Mouse (Mus musculus) Patski (cell line): ENCODE data around the gene Acat3. TPM values are rescaled to one million over a fixed set of nuclear protein-coding genes. Genes with fewer than 3 reads are reported as not detected.
"Not testable (repeated sequence)": the region's sequence is repeated elsewhere in the genome, so short reads cannot be mapped to it uniquely, and the experiment has no call there.

ENCODE experiments used
- ATAC-seq: fragments of 100-300 bp; one replicate; pipeline ENCODE4 v1.8.0; 2021
- CTCF ChIA-PET: fragments of 350-600 bp; sonication (Branson Sonifier 250); formaldehyde crosslinking; loops from one replicate; lab custom pipeline; 2022; ENCODE audit warnings: inconsistent platforms; lab: Charles Lee
- POLR2A ChIA-PET: fragments of 350-600 bp; sonication (Branson Sonifier 250); formaldehyde crosslinking; loops from one replicate; lab custom pipeline; 2022; ENCODE audit warnings: antibody characterized with exemption, inconsistent platforms; lab: Charles Lee
- DNase-seq: peaks from one replicate; pipeline ENCODE4 v3.0.0-alpha.2; 2011; ENCODE audit warnings: low read depth, low spot score
- H3K27me3 ChIP-seq: fragments of 371-371 bp; one replicate; pipeline ENCODE4 v1.5.1; 2021
- CTCF ChIP-seq: fragments of 100-300 bp; IDR thresholded peaks from one replicate; pipeline ENCODE4 v1.5.1; 2021
- in situ Hi-C: fragments of 300-500 bp; cut with MboI; formaldehyde crosslinking; loops from 3 replicates; pipeline ENCODE4 v1.11.1; 2018; ENCODE audit warnings: low pct_unique_long_range_greater_than_20kb, mixed read lengths
- polyA plus RNA-seq: library from polyadenylated mRNA; unstranded; gene quantifications from one replicate; pipeline ENCODE4 v1.2.3, GENCODE M21; 2021

Gene Acat3
- polyA plus RNA-seq, 1 experiment from 2014 or later, result 4.4 TPM

DNA sequence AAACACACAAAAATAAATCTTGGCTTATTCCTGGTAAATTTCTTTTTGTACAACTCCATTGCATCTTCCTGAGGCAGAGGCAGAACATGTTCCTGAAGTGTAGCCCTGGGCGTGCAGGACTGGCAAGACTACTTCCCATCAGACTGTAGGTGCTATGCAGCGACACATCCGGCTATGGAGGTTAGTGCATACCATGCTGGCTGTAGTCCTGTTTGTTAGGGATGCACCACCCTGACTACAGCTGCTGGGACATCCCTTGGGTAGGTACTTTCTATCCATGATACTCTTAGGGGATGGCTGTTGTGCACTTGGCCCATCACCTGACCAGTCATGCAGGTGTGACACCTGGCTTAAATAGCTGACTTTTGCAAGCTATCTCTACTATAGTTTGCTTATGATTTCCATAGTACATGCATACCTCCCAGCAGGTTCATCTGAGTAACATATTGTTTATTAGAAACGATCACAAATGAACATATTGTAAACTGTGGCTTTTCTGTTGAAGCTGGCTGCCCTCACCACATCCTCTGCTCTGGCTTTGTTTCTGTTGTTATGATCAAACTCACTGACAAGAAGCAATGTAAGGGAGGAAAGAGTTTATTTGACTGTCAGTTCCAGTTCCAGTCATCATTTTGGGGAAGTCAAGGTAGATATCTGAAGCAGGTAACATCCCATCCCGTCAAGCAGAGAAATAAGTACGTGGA is 2.2 kb upstream of the Acat3 start:
- in situ Hi-C loops, result no loop called here
- ATAC-seq (no peak), DNase-seq (no peak)
- CTCF ChIA-PET, result no interaction called here
- H3K27me3 ChIP-seq, result no peaks in the 10 kb centered on the region
- no peak for TF ChIP-seq CTCF
- POLR2A ChIA-PET, result no interaction called here

- CTCF ChIA-PET, result interaction anchor here (1.2 kb wide), 1 partner anchor 10 kb away, joined by 5 read pairs; no protein-coding TSS in a partner anchor
- no peaks in the 10 kb centered on the region for H3K27me3 ChIP-seq
- ATAC-seq (no peak), DNase-seq (no peak)
- in situ Hi-C loops, result no loop called here
- TF ChIP-seq CTCF, result no peak
- POLR2A ChIA-PET, result interaction anchor here (0.6 to 0.9 kb wide), 2 partner anchors 16 to 35 kb away, joined by 3 to 4 read pairs; no protein-coding TSS in a partner anchor
Measured at GRCm38 (mm10) chr17:12941543-12942260, 1.3 kb upstream of the Acat3 start.

DNA sequence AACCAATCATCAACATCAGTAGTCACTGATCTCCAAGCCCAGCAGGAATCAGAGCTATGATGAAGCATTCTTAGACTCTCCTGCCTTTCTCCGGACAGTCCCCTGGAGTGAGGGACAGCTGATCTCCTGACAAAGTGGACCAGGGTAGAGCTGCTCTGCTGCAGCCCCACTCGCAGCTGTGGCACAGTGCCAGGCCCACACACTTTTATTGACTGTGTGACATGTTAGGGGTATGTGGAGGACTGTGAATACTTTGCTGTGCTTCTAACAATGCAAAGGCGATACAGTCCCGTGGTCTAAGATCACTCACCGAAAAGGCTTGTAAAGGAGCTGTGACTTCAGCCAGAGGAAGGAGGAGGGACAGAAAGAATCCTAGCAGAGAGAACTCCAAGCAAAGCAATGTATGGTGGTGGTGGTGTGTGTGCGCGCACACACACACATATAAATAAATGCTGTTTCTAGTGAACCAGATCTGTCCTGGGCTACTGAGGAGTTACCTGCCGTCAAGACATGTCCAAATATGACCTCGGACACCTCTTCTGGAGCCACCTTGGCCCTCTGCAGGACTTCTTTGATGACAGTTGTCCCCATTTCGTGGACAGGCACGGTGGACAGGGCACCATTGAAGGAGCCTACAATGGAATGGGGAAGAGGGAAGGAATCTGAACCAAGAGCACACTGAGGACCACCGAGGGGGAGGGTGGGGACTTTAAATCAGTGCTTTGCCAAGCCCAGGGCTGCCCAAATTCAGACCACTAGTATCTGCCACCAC is 837 bp downstream of the Acat3 start:
- H3K27me3 ChIP-seq, DNase-seq, in situ Hi-C loops, POLR2A ChIA-PET: not testable (repeated sequence)
- CTCF ChIA-PET, result interaction anchor here (0.9 kb wide), 1 partner anchor 10 kb away, joined by 3 read pairs; no protein-coding TSS in a partner anchor
- ATAC-seq, result peak; percentile 32

GRCm38 (mm10) chr17:12938077-12938476 is 2.3 kb downstream of the Acat3 start:
- no peak for TF ChIP-seq CTCF
- ChIA-PET POLR2A (interaction anchor here (1.0 kb wide), 1 partner anchor 12 kb away, joined by 3 read pairs; no protein-coding TSS in a partner anchor), CTCF (interaction anchor here (1.0 to 1.3 kb wide), 2 partner anchors 13 to 18 kb away, joined by 3 to 5 read pairs; no protein-coding TSS in a partner anchor)
- H3K27me3 ChIP-seq, result no peaks in the 10 kb centered on the region
- no peak for ATAC-seq
- no peak for DNase-seq
- in situ Hi-C loops, result no loop called here

DNA sequence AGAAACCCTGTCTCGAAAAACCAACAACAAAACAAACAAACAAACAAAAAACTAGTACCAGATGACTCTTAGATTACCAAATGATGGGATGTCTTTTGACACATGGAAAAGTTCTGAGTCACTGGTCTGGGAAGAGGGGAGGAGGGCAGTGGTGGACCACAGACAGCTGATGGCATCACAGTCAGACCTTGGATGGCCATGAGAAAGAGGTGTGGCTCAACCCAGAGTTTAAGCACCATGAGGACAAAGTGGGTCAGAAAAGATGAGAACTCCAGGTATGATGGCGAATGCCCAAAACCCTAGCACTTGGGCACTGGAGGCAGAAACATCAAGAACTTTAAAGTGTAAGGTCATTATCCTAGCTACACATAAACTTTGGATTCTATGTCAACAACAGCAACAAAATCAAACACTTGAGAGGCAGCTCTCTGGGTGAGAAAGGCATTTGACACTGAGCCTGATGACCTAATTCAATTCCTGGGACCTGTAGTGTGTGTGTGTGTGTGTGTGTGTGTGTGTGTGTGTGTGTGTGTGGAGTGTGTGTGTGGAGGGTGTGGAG is 2.9 kb downstream of the Acat3 start:
- POLR2A ChIA-PET, result interaction anchor here (1.0 kb wide), 1 partner anchor 12 kb away, joined by 3 read pairs; no protein-coding TSS in a partner anchor

GRCm38 (mm10) chr17:12935719-12936118 is 4.7 kb downstream of the Acat3 start:
- TF ChIP-seq CTCF, result no peak
- CTCF ChIA-PET, result interaction anchor here (1.3 to 1.9 kb wide), 2 partner anchors 9 to 55 kb away, joined by 4 to 7 read pairs; no protein-coding TSS in a partner anchor
- in situ Hi-C loops, result no loop called here
- POLR2A ChIA-PET, result interaction anchor here (1.2 kb wide), 1 partner anchor 10 kb away, joined by 4 read pairs; no protein-coding TSS in a partner anchor
- no peak for DNase-seq
- no peaks in the 10 kb centered on the region for H3K27me3 ChIP-seq
- ATAC-seq, result no peak

More for the DNA sequence above, 2.9 kb downstream of the Acat3 start:
- TF ChIP-seq CTCF, result no peak
- in situ Hi-C loops, result no loop called here
- ATAC-seq (no peak), DNase-seq (no peak)
- H3K27me3 ChIP-seq, result no peaks in the 10 kb centered on the region
- CTCF ChIA-PET, result interaction anchor here (1.3 kb wide), 1 partner anchor 18 kb away, joined by 5 read pairs; no protein-coding TSS in a partner anchor

DNA sequence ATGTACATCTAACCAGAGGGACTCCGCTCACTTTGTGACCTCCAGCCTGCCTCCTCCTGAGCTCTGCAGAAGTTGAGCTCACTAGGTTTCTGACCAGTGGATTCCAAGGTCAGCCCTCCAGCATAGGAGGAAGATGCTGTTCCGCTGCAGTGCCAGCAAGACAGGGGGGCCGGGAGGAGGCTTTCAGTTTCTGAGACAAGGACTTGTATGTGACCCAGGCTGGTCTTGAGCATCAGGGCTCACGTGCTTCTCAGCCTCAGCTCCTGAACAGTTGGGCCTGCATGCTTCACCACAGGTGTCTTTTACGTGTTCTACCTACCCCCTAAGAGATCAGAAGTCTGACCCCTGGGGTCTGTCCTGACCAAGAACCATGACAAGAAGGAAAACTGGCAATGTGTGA is 8.8 kb downstream of the Acat3 start:
- DNase-seq, ATAC-seq, H3K27me3 ChIP-seq, in situ Hi-C loops: not testable (repeated sequence)
- ChIA-PET POLR2A (interaction anchor here (0.6 kb wide), 1 partner anchor 36 kb away, joined by 3 read pairs; no protein-coding TSS in a partner anchor), CTCF (interaction anchor here (0.6 to 1.3 kb wide), 2 partner anchors 8 to 15 kb away, joined by 3 read pairs; partner anchors contain the start of gene Mrpl18)

- no peak for TF ChIP-seq CTCF
- CTCF ChIA-PET, result interaction anchor here (1.0 to 1.8 kb wide), 3 partner anchors 10 to 45 kb away, joined by 3 to 7 read pairs (median 7); partner anchors contain the start of genes Mrpl18 and Tcp1
- ATAC-seq, result no peak
- DNase-seq, result no peak
- in situ Hi-C loops, result no loop called here
- H3K27me3 ChIP-seq, result no peaks in the 10 kb centered on the region
- POLR2A ChIA-PET, result interaction anchor here (0.7 to 1.4 kb wide), 3 partner anchors 11 to 15 kb away, joined by 3 to 4 read pairs (median 4); no protein-coding TSS in a partner anchor
Measured at GRCm38 (mm10) chr17:12925703-12926180, 14.7 kb downstream of the Acat3 start.

- ChIA-PET POLR2A (interaction anchor here (0.6 to 1.4 kb wide), 2 partner anchors 13 to 231 kb away, joined by 3 read pairs; no protein-coding TSS in a partner anchor), CTCF (interaction anchor here (1.0 to 1.8 kb wide), 2 partner anchors 9 to 45 kb away, joined by 3 to 7 read pairs; partner anchors contain the start of genes Mrpl18 and Tcp1)
- ATAC-seq (no peak), DNase-seq (no peak)
- TF ChIP-seq CTCF, result no peak
- no peaks in the 10 kb centered on the region for H3K27me3 ChIP-seq
- in situ Hi-C loops, result no loop called here
Measured at GRCm38 (mm10) chr17:12925001-12925400, 15.4 kb downstream of the Acat3 start.
